Mouse (Mus musculus) myocyte (in vitro differentiated cells): Measurements from ENCODE around the gene Slc25a24.

Source experiments
- POLR2A ChIP-seq: IDR thresholded peaks from one replicate; pipeline ENCODE4 v1.6.1; 2011; ENCODE audit warnings: low read depth, mild to moderate bottlenecking, control low read depth, moderate library complexity; ENCODE audit not compliant: insufficient read length
- TCF12 ChIP-seq: IDR thresholded peaks from one replicate; pipeline ENCODE4 v1.6.1; 2011; ENCODE audit warnings: mild to moderate bottlenecking, control low read depth; ENCODE audit not compliant: poor library complexity, insufficient read depth, severe bottlenecking
- TCF3 ChIP-seq: IDR thresholded peaks from one replicate; pipeline ENCODE4 v1.6.1; 2011; ENCODE audit warnings: low read depth, control low read depth; ENCODE audit not compliant: insufficient read length
- USF1 ChIP-seq: IDR thresholded peaks from one replicate; pipeline ENCODE4 v1.6.1; 2011; ENCODE audit warnings: low read depth, mild to moderate bottlenecking, control low read depth, moderate library complexity

GRCm38 (mm10) chr3:109199280-109199679 lies 76.3 kb downstream of the Slc25a24 start:
- TF ChIP-seq USF1 (no peak), POLR2A (no peak), TCF12 (no peak), TCF3 (no peak)
